Mouse (Mus musculus) hindbrain, embryonic 15.5 days (tissue): ENCODE measurements around the gene Gm11549. TPM values are rescaled to one million over a fixed set of nuclear protein-coding genes. Genes with fewer than 3 reads are reported as not detected.

Source experiments
- ATAC-seq: fragments of 200-750 bp; cut with Nextera tagmentation; 2 replicates; pipeline ENCODE4 v1.8.0; 2017; ENCODE audit warnings: low read depth, moderate number of reproducible peaks, moderate TSS enrichment; ENCODE audit not compliant: low FRiP score
- H3K27ac ChIP-seq: fragments of 300-500 bp; sonication (generic); replicated peaks from 2 replicates; pipeline ENCODE4 v1.5.1; 2015; ENCODE audit warnings: mild to moderate bottlenecking, inconsistent platforms
- H3K27me3 ChIP-seq: fragments of 300-500 bp; sonication (generic); 2 replicates; pipeline ENCODE4 v1.6.1; 2015; ENCODE audit warnings: control low read depth, inconsistent platforms
- H3K36me3 ChIP-seq: fragments of 300-500 bp; sonication (generic); 2 replicates; pipeline ENCODE4 v1.6.1; 2015; ENCODE audit warnings: control low read depth, inconsistent platforms
- H3K4me1 ChIP-seq: fragments of 300-500 bp; sonication (generic); replicated peaks from 2 replicates; pipeline ENCODE4 v1.6.1; 2015; ENCODE audit warnings: control low read depth, inconsistent platforms
- H3K4me2 ChIP-seq: fragments of 300-500 bp; sonication (generic); 2 replicates; pipeline ENCODE4 v1.6.1; 2015; ENCODE audit warnings: moderate library complexity, mild to moderate bottlenecking, inconsistent platforms
- H3K4me3 ChIP-seq: fragments of 300-500 bp; sonication (generic); 2 replicates; pipeline ENCODE4 v1.5.1; 2015; ENCODE audit warnings: mild to moderate bottlenecking, inconsistent platforms
- H3K9ac ChIP-seq: fragments of 300-500 bp; sonication (generic); 2 replicates; pipeline ENCODE4 v1.6.1; 2015; ENCODE audit warnings: inconsistent platforms
- H3K9me3 ChIP-seq: fragments of 300-500 bp; sonication (generic); 2 replicates; pipeline ENCODE4 v1.6.1; 2016; ENCODE audit warnings: control low read depth, inconsistent platforms
- WGBS: fragments of 180-500 bp; shearing (Covaris S2); methylation state at CpG from one replicate; pipeline ENCODE4 v1.1.7; 2015; 5-methylcytosine and 5-hydroxymethylcytosine counted together
- polyA plus RNA-seq: library from polyadenylated mRNA; unstranded; fragments of >200 nt; fragmentation: Nextera tagmentation; extraction: Ambion mirVana; gene quantifications from 2 replicates; pipeline ENCODE4 v1.2.1, GENCODE M21; 2015

Gm11549 gene
- polyA plus RNA-seq, 1 experiment from 2014 or later, result 0.54 TPM

GRCm38 (mm10) chr3:36505809-36506735 is 15.5 kb downstream of the Gm11549 start:
- no peak overlapping the region for H3K4me3 ChIP-seq
- no peaks in the 10 kb centered on the region for H3K4me1 ChIP-seq
- H3K27me3 ChIP-seq, result no peaks in the 10 kb centered on the region
- H3K36me3 ChIP-seq, result no peaks in the 10 kb centered on the region
- no peak overlapping the region for H3K9ac ChIP-seq
- H3K4me2 ChIP-seq, result no peak overlapping the region
- no peak overlapping the region for H3K27ac ChIP-seq
- 61% methylated on average over 10 of the region's 10 CpGs for WGBS
- ATAC-seq, result no peak
- H3K9me3 ChIP-seq, result no peaks in the 10 kb centered on the region

- 78% methylated on average over 8 of the region's 8 CpGs for WGBS
- ATAC-seq, result no peak
- no peak overlapping the region for H3K27ac ChIP-seq
These were observed 16.3 kb downstream of the Gm11549 start for GRCm38 (mm10) chr3:36505306-36505705.

GRCm38 (mm10) chr3:36501546-36501945 is 20.1 kb downstream of the Gm11549 start:
- Histone ChIP-seq H3K9ac (no peak overlapping the region), H3K4me2 (no peak overlapping the region), H3K4me3 (no peak overlapping the region), H3K9me3 (no peaks in the 10 kb centered on the region), H3K4me1 (no peaks in the 10 kb centered on the region), H3K36me3 (no peaks in the 10 kb centered on the region), H3K27me3 (no peaks in the 10 kb centered on the region), H3K27ac (no peak overlapping the region)
- WGBS, result 75% methylated on average over 7 of the region's 7 CpGs
- ATAC-seq, result no peak

More at GRCm38 (mm10) chr3:36505306-36505705, 16.3 kb downstream of the Gm11549 start:
- no peaks in the 10 kb centered on the region for H3K27me3 ChIP-seq
- H3K9me3 ChIP-seq, result no peaks in the 10 kb centered on the region
- no peak overlapping the region for H3K4me3 ChIP-seq
- no peak overlapping the region for H3K9ac ChIP-seq
- no peaks in the 10 kb centered on the region for H3K4me1 ChIP-seq
- H3K4me2 ChIP-seq, result no peak overlapping the region
- no peaks in the 10 kb centered on the region for H3K36me3 ChIP-seq

GRCm38 (mm10) chr3:36500976-36501375 is 20.6 kb downstream of the Gm11549 start:
- no peak overlapping the region for H3K9ac ChIP-seq
- H3K27me3 ChIP-seq, result peaks cover 4% of the 10 kb centered on the region; the same call in 1 of the 2 replicates
- WGBS, result 89% methylated on average over 8 of the region's 8 CpGs
- H3K9me3 ChIP-seq, result no peaks in the 10 kb centered on the region
- H3K27ac ChIP-seq, result no peak overlapping the region
- H3K4me3 ChIP-seq, result no peak overlapping the region
- ATAC-seq, result no peak
- no peaks in the 10 kb centered on the region for H3K4me1 ChIP-seq
- H3K4me2 ChIP-seq, result no peak overlapping the region
- H3K36me3 ChIP-seq, result no peaks in the 10 kb centered on the region

- Histone ChIP-seq H3K9ac (no peak overlapping the region), H3K27me3 (peaks cover 4% of the 10 kb centered on the region; the same call in 1 of the 2 replicates), H3K4me1 (no peaks in the 10 kb centered on the region), H3K9me3 (no peaks in the 10 kb centered on the region), H3K4me2 (no peak overlapping the region), H3K36me3 (no peaks in the 10 kb centered on the region), H3K4me3 (no peak overlapping the region), H3K27ac (no peak overlapping the region)
- 94% methylated on average over 7 of the region's 7 CpGs for WGBS
- ATAC-seq, result no peak
These were observed 22.2 kb downstream of the Gm11549 start for GRCm38 (mm10) chr3:36499418-36499817.

- WGBS, result 79% methylated on average over 6 of the region's 6 CpGs
- Histone ChIP-seq H3K27me3 (peaks cover 4% of the 10 kb centered on the region; the same call in 1 of the 2 replicates), H3K4me1 (no peaks in the 10 kb centered on the region; the same call in 1 of the 2 replicates), H3K27ac (no peak overlapping the region), H3K4me3 (no peak overlapping the region), H3K4me2 (no peak overlapping the region), H3K9me3 (no peaks in the 10 kb centered on the region), H3K9ac (no peak overlapping the region), H3K36me3 (no peaks in the 10 kb centered on the region)
- ATAC-seq, result no peak
These were observed 23.4 kb downstream of the Gm11549 start for GRCm38 (mm10) chr3:36498224-36498623.

GRCm38 (mm10) chr3:36496746-36497145 is 24.9 kb downstream of the Gm11549 start:
- no peaks in the 10 kb centered on the region for H3K9me3 ChIP-seq
- no peak overlapping the region for H3K9ac ChIP-seq
- H3K4me1 ChIP-seq, result no peaks in the 10 kb centered on the region; the same call in 1 of the 2 replicates
- H3K4me2 ChIP-seq, result no peak overlapping the region
- peaks cover 4% of the 10 kb centered on the region; the same call in 1 of the 2 replicates for H3K27me3 ChIP-seq
- no peak overlapping the region for H3K4me3 ChIP-seq
- no peak overlapping the region for H3K27ac ChIP-seq
- 22% methylated on average over 14 of the region's 14 CpGs for WGBS
- no peaks in the 10 kb centered on the region for H3K36me3 ChIP-seq
- no peak for ATAC-seq

GRCm38 (mm10) chr3:36496273-36496672 is 25.3 kb downstream of the Gm11549 start:
- Histone ChIP-seq H3K4me2 (no peak overlapping the region), H3K27ac (no peak overlapping the region), H3K36me3 (no peaks in the 10 kb centered on the region), H3K9me3 (no peaks in the 10 kb centered on the region), H3K9ac (no peak overlapping the region), H3K4me3 (no peak overlapping the region), H3K4me1 (no peaks in the 10 kb centered on the region; the same call in 1 of the 2 replicates), H3K27me3 (peaks cover 4% of the 10 kb centered on the region; the same call in 1 of the 2 replicates)
- WGBS, result 84% methylated on average over 9 of the region's 9 CpGs
- no peak for ATAC-seq

- Histone ChIP-seq H3K4me1 (no peaks in the 10 kb centered on the region; the same call in 1 of the 2 replicates), H3K9me3 (no peaks in the 10 kb centered on the region), H3K9ac (no peak overlapping the region), H3K27ac (no peak overlapping the region), H3K27me3 (peaks cover 4% of the 10 kb centered on the region; the same call in 1 of the 2 replicates), H3K4me2 (no peak overlapping the region), H3K36me3 (no peaks in the 10 kb centered on the region), H3K4me3 (no peak overlapping the region)
- peak; percentile 63 for ATAC-seq
- WGBS, result 8% methylated on average over 6 of the region's 6 CpGs
These were observed 26.2 kb downstream of the Gm11549 start for GRCm38 (mm10) chr3:36495436-36495835.

- WGBS, result 82% methylated on average over 2 of the region's 2 CpGs
These were observed 27.0 kb downstream of the Gm11549 start for GRCm38 (mm10) chr3:36494613-36495012.

GRCm38 (mm10) chr3:36493641-36494283 is 27.9 kb downstream of the Gm11549 start:
- peaks cover 4% of the 10 kb centered on the region; the same call in 1 of the 2 replicates for H3K27me3 ChIP-seq
- H3K36me3 ChIP-seq, result no peaks in the 10 kb centered on the region
- peak; percentile 57; the same call in 1 of the 2 replicates for ATAC-seq
- WGBS, result 51% methylated on average over 6 of the region's 6 CpGs
- H3K9me3 ChIP-seq, result no peaks in the 10 kb centered on the region
- H3K4me1 ChIP-seq, result no peaks in the 10 kb centered on the region; the same call in 1 of the 2 replicates
- H3K4me2 ChIP-seq, result no peak overlapping the region
- H3K4me3 ChIP-seq, result no peak overlapping the region
- no peak overlapping the region for H3K9ac ChIP-seq
- H3K27ac ChIP-seq, result no peak overlapping the region

More at GRCm38 (mm10) chr3:36494613-36495012, 27.0 kb downstream of the Gm11549 start:
- Histone ChIP-seq H3K4me3 (no peak overlapping the region), H3K9ac (no peak overlapping the region), H3K27ac (no peak overlapping the region), H3K4me2 (no peak overlapping the region), H3K27me3 (peaks cover 4% of the 10 kb centered on the region; the same call in 1 of the 2 replicates), H3K36me3 (no peaks in the 10 kb centered on the region), H3K4me1 (no peaks in the 10 kb centered on the region; the same call in 1 of the 2 replicates), H3K9me3 (no peaks in the 10 kb centered on the region)
- ATAC-seq, result no peak
